Mouse (Mus musculus): ENCODE measurements around the gene Chl1. TPM values are rescaled to one million over a fixed set of nuclear protein-coding genes. Genes with fewer than 3 reads are reported as not detected.

Gene Chl1
- polyA plus RNA-seq, 1 experiment from 2014 or later, result 127 TPM

- H3K4me3 ChIP-seq, result peak overlapping the region; percentile 50
- ATAC-seq (ENCODE audit: low FRiP score, low read depth), result no peak
- no peaks in the 10 kb centered on the region for H3K9me3 ChIP-seq
- no peaks in the 10 kb centered on the region for H3K36me3 ChIP-seq
- H3K4me2 ChIP-seq, result peak overlapping the region; percentile 64
- H3K4me1 ChIP-seq (replicated peaks), result peaks cover 29% of the 10 kb centered on the region; the same call in 1 of the 2 replicates
- H3K27me3 ChIP-seq, result no peaks in the 10 kb centered on the region
- H3K27ac ChIP-seq (replicated peaks), result peak overlapping the region; percentile 88
- peak overlapping the region; percentile 35 for H3K9ac ChIP-seq
- 28% methylated on average over 8 of the region's 8 CpGs for WGBS
Measured at GRCm38 (mm10) chr6:103513621-103514241, 3.3 kb downstream of the Chl1 start.

DNA sequence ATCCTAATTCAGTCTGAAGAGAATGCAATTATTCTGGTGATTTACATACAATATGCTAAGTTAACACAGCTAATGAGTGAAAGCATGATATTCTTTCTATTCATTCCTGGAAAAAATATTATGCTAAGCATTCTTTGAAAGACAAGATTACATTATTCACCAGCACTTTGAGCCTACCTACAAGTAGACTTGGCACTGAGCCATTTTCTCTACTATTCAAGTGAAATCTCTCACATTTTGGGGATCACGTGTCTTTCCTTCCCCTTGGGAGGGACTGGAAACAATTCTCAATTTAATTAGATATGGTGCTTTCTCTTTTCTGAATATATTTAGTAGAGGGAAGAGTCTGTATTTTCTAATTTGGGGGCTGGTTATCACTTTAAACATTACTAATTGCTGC is 4.0 kb downstream of the Chl1 start:
- Histone ChIP-seq H3K27me3 (no peaks in the 10 kb centered on the region), H3K27ac (replicated peaks) (peak overlapping the region; percentile 65), H3K4me3 (peak overlapping the region; percentile 50), H3K9ac (peak overlapping the region; percentile 35; the same call in 1 of the 2 replicates), H3K4me2 (peak overlapping the region; percentile 64), H3K36me3 (no peaks in the 10 kb centered on the region), H3K9me3 (no peaks in the 10 kb centered on the region), H3K4me1 (replicated peaks) (peaks cover 27% of the 10 kb centered on the region; the same call in 1 of the 2 replicates)
- no peak for ATAC-seq (ENCODE audit: low FRiP score, low read depth)
- WGBS, result 4% methylated on average over 1 of the region's 1 CpGs

DNA sequence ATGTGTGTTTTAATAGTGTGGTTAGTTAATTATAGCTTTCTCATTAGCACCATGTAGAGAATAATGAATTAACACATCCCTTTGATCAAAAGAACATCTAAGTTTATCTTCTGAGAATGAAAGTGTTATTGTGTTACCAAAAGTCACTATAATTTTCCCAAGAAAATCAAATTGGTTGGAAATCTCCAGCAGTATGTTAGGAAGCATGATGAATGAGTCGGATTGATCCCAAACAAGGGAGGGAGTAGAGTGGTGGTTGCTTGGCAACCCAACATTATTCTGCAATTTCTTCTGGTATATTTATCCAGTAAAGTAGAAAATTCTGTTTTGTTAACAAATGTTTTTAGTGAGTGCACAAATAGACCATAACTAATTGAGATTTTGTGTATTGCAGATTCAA is 4.4 kb downstream of the Chl1 start:
- no peak overlapping the region for H3K4me3 ChIP-seq

GRCm38 (mm10) chr6:103519596-103519995 is 9.2 kb downstream of the Chl1 start:
- no peak for ATAC-seq (ENCODE audit: low FRiP score, low read depth)
- Histone ChIP-seq H3K9ac (no peak overlapping the region), H3K36me3 (no peaks in the 10 kb centered on the region), H3K27ac (replicated peaks) (no peak overlapping the region), H3K4me2 (no peak overlapping the region), H3K4me3 (no peak overlapping the region), H3K27me3 (no peaks in the 10 kb centered on the region), H3K4me1 (replicated peaks) (peaks cover 28% of the 10 kb centered on the region; the same call in 1 of the 2 replicates), H3K9me3 (no peaks in the 10 kb centered on the region)
- WGBS, result 63% methylated on average over 2 of the region's 2 CpGs

More for the DNA sequence above, 4.4 kb downstream of the Chl1 start:
- H3K4me1 ChIP-seq (replicated peaks), result peaks cover 25% of the 10 kb centered on the region; the same call in 1 of the 2 replicates
- 12% methylated on average over 1 of the region's 1 CpGs for WGBS
- H3K9me3 ChIP-seq, result no peaks in the 10 kb centered on the region
- H3K9ac ChIP-seq, result no peak overlapping the region
- H3K27me3 ChIP-seq, result no peaks in the 10 kb centered on the region
- peak overlapping the region; percentile 64 for H3K4me2 ChIP-seq
- H3K36me3 ChIP-seq, result no peaks in the 10 kb centered on the region
- ATAC-seq (ENCODE audit: low FRiP score, low read depth), result no peak
- H3K27ac ChIP-seq (replicated peaks), result no peak overlapping the region

- no peak for ATAC-seq (ENCODE audit: low FRiP score, low read depth)
- Histone ChIP-seq H3K4me1 (replicated peaks) (peaks cover 19% of the 10 kb centered on the region), H3K4me3 (no peak overlapping the region), H3K4me2 (no peak overlapping the region), H3K36me3 (no peaks in the 10 kb centered on the region), H3K27ac (replicated peaks) (no peak overlapping the region), H3K9me3 (no peaks in the 10 kb centered on the region), H3K27me3 (no peaks in the 10 kb centered on the region), H3K9ac (no peak overlapping the region)
- 80% methylated on average over 2 of the region's 2 CpGs for WGBS
Measured at GRCm38 (mm10) chr6:103525326-103526024, 15.1 kb downstream of the Chl1 start.

GRCm38 (mm10) chr6:103526945-103527777 is 16.8 kb downstream of the Chl1 start:
- ATAC-seq (ENCODE audit: low FRiP score, low read depth), result peak; percentile 73; the same call in 1 of the 2 replicates
- WGBS, result 59% methylated on average over 8 of the region's 8 CpGs
- Histone ChIP-seq H3K27me3 (no peaks in the 10 kb centered on the region), H3K9ac (no peak overlapping the region), H3K36me3 (no peaks in the 10 kb centered on the region), H3K4me1 (replicated peaks) (peaks cover 10% of the 10 kb centered on the region), H3K4me2 (no peak overlapping the region), H3K9me3 (no peaks in the 10 kb centered on the region), H3K4me3 (no peak overlapping the region), H3K27ac (replicated peaks) (peak overlapping the region; percentile 2; the same call in 1 of the 2 replicates)

DNA sequence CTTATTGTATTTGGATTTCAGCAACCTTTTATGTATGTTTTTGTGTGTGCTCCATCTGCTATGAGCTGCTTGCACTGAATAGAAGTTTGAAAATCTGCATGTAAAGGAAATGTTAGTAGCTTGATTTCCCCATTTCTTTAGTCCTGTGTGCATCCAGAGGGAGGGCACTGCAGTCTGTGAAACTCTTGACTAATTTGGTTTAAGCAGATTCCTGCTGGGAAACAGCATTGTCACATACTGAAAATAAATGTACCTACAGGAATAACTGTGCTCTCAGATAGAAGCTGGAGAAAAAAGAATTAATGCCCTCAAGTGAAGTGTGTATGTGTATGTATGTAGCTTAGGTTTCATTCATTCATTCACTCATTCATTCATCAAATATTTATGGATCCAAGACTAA is 22.7 kb downstream of the Chl1 start:
- no peaks in the 10 kb centered on the region for H3K27me3 ChIP-seq
- no peaks in the 10 kb centered on the region for H3K36me3 ChIP-seq
- peaks cover 5% of the 10 kb centered on the region; the same call in 1 of the 2 replicates for H3K4me1 ChIP-seq (replicated peaks)
- no peak overlapping the region for H3K4me2 ChIP-seq
- ATAC-seq (ENCODE audit: low FRiP score, low read depth), result no peak
- no peak overlapping the region for H3K4me3 ChIP-seq
- no peak overlapping the region for H3K9ac ChIP-seq
- H3K27ac ChIP-seq (replicated peaks), result no peak overlapping the region
- H3K9me3 ChIP-seq, result no peaks in the 10 kb centered on the region

DNA sequence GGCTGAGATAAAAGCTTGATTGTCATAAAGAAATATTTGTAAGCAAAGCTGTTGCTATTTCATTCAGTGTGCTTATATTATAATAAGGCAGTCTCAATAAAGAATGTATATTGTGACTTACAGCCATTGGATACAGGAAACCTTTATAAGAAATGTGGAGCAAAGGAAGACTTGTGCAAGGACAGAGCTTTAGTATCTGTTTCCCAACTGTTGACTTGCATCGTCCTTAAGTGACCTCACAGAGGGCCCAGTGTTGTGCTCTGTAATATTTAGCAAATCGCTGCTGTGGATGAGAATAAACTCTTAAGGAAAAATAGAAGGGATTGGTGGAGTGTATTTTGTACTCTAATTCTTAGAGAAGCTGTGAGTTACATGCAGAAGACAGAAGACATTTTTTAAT is 23.6 kb downstream of the Chl1 start:
- Histone ChIP-seq H3K4me2 (no peak overlapping the region), H3K9me3 (no peaks in the 10 kb centered on the region), H3K27me3 (no peaks in the 10 kb centered on the region), H3K4me1 (replicated peaks) (peaks cover 5% of the 10 kb centered on the region; the same call in 1 of the 2 replicates), H3K4me3 (no peak overlapping the region), H3K9ac (no peak overlapping the region), H3K36me3 (no peaks in the 10 kb centered on the region), H3K27ac (replicated peaks) (no peak overlapping the region)
- WGBS, result 90% methylated on average over 2 of the region's 2 CpGs
- ATAC-seq (ENCODE audit: low FRiP score, low read depth), result no peak

DNA sequence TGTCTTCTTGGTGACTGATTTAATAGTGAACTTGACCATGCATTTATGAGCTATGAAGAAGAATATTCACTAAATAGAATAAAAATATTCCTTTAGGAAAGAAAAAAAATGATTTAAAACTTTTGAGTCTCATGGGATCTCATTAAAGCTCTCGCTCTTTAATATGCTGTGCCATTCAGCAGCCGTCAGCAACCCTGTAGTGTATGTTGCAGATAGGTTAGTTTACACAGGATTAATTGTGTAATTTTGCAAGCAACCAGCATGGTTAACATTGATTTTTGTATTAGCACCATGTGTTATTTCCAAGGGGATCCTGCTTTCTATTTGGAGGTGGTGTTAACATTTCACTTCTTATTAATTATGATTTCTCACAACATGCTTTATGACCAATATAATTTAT is 32.2 kb downstream of the Chl1 start:
- ATAC-seq (ENCODE audit: low FRiP score, low read depth), result no peak

GRCm38 (mm10) chr6:103543753-103544152 is 33.4 kb downstream of the Chl1 start:
- Histone ChIP-seq H3K27me3 (no peaks in the 10 kb centered on the region), H3K36me3 (no peaks in the 10 kb centered on the region), H3K4me3 (no peak overlapping the region), H3K4me1 (replicated peaks) (peaks cover 4% of the 10 kb centered on the region; the same call in 1 of the 2 replicates), H3K4me2 (no peak overlapping the region), H3K27ac (replicated peaks) (no peak overlapping the region), H3K9ac (no peak overlapping the region), H3K9me3 (no peaks in the 10 kb centered on the region)
- 18% methylated on average over 1 of the region's 1 CpGs for WGBS
- no peak for ATAC-seq (ENCODE audit: low FRiP score, low read depth)

More for the DNA sequence above, 32.2 kb downstream of the Chl1 start:
- Histone ChIP-seq H3K27me3 (no peaks in the 10 kb centered on the region), H3K4me3 (no peak overlapping the region), H3K36me3 (no peaks in the 10 kb centered on the region), H3K4me2 (no peak overlapping the region), H3K27ac (replicated peaks) (no peak overlapping the region), H3K9me3 (no peaks in the 10 kb centered on the region), H3K4me1 (replicated peaks) (peaks cover 4% of the 10 kb centered on the region; the same call in 1 of the 2 replicates), H3K9ac (no peak overlapping the region)
- 48% methylated on average over 2 of the region's 2 CpGs for WGBS

- no peak overlapping the region for H3K4me3 ChIP-seq
- no peak overlapping the region for H3K9ac ChIP-seq
- WGBS, result 65% methylated on average over 3 of the region's 3 CpGs
- no peaks in the 10 kb centered on the region for H3K27me3 ChIP-seq
- ATAC-seq (ENCODE audit: low FRiP score, low read depth), result no peak
- H3K4me2 ChIP-seq, result no peak overlapping the region
- H3K36me3 ChIP-seq, result no peaks in the 10 kb centered on the region
- peaks cover 4% of the 10 kb centered on the region; the same call in 1 of the 2 replicates for H3K4me1 ChIP-seq (replicated peaks)
- H3K9me3 ChIP-seq, result no peaks in the 10 kb centered on the region
- no peak overlapping the region for H3K27ac ChIP-seq (replicated peaks)
Measured at GRCm38 (mm10) chr6:103546314-103546713, 35.9 kb downstream of the Chl1 start.

- no peak overlapping the region for H3K27ac ChIP-seq (replicated peaks)
- 89% methylated on average over 4 of the region's 4 CpGs for WGBS
- no peaks in the 10 kb centered on the region for H3K36me3 ChIP-seq
- no peak for ATAC-seq (ENCODE audit: low FRiP score, low read depth)
- no peaks in the 10 kb centered on the region for H3K4me1 ChIP-seq (replicated peaks)
- no peak overlapping the region for H3K9ac ChIP-seq
- no peaks in the 10 kb centered on the region for H3K27me3 ChIP-seq
- no peaks in the 10 kb centered on the region for H3K9me3 ChIP-seq
- no peak overlapping the region for H3K4me2 ChIP-seq
- no peak overlapping the region for H3K4me3 ChIP-seq
Measured at GRCm38 (mm10) chr6:103549929-103550328, 39.5 kb downstream of the Chl1 start.

All from hindbrain, embryonic 15.5 days (tissue).